Mouse (Mus musculus): Measurements from ENCODE around the gene Rangrf. TPM values are rescaled to one million over a fixed set of nuclear protein-coding genes. Genes with fewer than 3 reads are reported as not detected.
A peak's percentile ranks its signal among the peaks of the same experiment; 100 is the strongest.
"Not testable (repeated sequence)": the region's sequence is repeated elsewhere in the genome, so short reads cannot be mapped to it uniquely, and the experiment has no call there.

The Rangrf gene
- 10 to 100 TPM; 41.0 to 44.7 TPM for total RNA-seq (2021)

GRCm38 (mm10) chr11:68975085-68975484 lies at the start of gene Rangrf:
TSS of gene Rangrf (minus strand) at chr11:68975185.
- no peak for DNase-seq

- no peak for DNase-seq
Observed at GRCm38 (mm10) chr11:69020691-69021090, 45.7 kb upstream of the Rangrf start.

GRCm38 (mm10) chr11:69016755-69017154 lies 41.8 kb upstream of the Rangrf start:
- no peak for DNase-seq

GRCm38 (mm10) chr11:69015644-69016441 lies 40.9 kb upstream of the Rangrf start, which contains the start of gene Ctc1:
TSS of gene Ctc1 (plus strand) at chr11:69015911.
- DNase-seq: peak; percentile 91

- peak; percentile 89 for DNase-seq
Observed at GRCm38 (mm10) chr11:69012071-69012601, 37.2 kb upstream of the Rangrf start.

- not testable (repeated sequence) for DNase-seq
Observed at GRCm38 (mm10) chr11:69011445-69011844, 36.5 kb upstream of the Rangrf start.

- DNase-seq: no peak
Observed at GRCm38 (mm10) chr11:69010400-69011323, 35.7 kb upstream of the Rangrf start.

GRCm38 (mm10) chr11:69009508-69009907 lies 34.5 kb upstream of the Rangrf start:
- DNase-seq: no peak

GRCm38 (mm10) chr11:69008182-69009121 lies 33.5 kb upstream of the Rangrf start, which contains the start of gene Pfas:
TSS of gene Pfas (minus strand) at chr11:69008460.
- DNase-seq: peak; percentile 94

- not testable (repeated sequence) for DNase-seq
Observed at GRCm38 (mm10) chr11:69006575-69006974, 31.6 kb upstream of the Rangrf start.

- DNase-seq: no peak
Observed at GRCm38 (mm10) chr11:69005193-69005592, 30.2 kb upstream of the Rangrf start.

GRCm38 (mm10) chr11:69003592-69003991 lies 28.6 kb upstream of the Rangrf start:
- peak; percentile 51 for DNase-seq

- DNase-seq: not testable (repeated sequence)
Observed at GRCm38 (mm10) chr11:69002782-69003181, 27.8 kb upstream of the Rangrf start.

- DNase-seq: no peak
Observed at GRCm38 (mm10) chr11:68997080-68997479, 22.1 kb upstream of the Rangrf start.

GRCm38 (mm10) chr11:68994377-68994776 lies 19.4 kb upstream of the Rangrf start:
- peak; percentile 29 for DNase-seq

GRCm38 (mm10) chr11:68993122-68993521 lies 18.1 kb upstream of the Rangrf start:
- no peak for DNase-seq

GRCm38 (mm10) chr11:68988341-68988740 lies 13.4 kb upstream of the Rangrf start:
- DNase-seq: no peak

GRCm38 (mm10) chr11:68987365-68987882 lies 12.4 kb upstream of the Rangrf start:
- DNase-seq: no peak

GRCm38 (mm10) chr11:68982639-68983369 lies 7.8 kb upstream of the Rangrf start:
- peak; percentile 86 for DNase-seq

GRCm38 (mm10) chr11:68980919-68981318 lies 5.9 kb upstream of the Rangrf start:
- no peak for DNase-seq

- no peak for DNase-seq
Observed at GRCm38 (mm10) chr11:68979320-68979733, 4.3 kb upstream of the Rangrf start.
